Mouse (Mus musculus): ENCODE data around the gene A430005L14Rik. TPM values are rescaled to one million over a fixed set of nuclear protein-coding genes. Genes with fewer than 3 reads are reported as not detected.
A peak's percentile ranks its signal among the peaks of the same experiment; 100 is the strongest.

Gene A430005L14Rik
- polyA plus RNA-seq, 1 experiment from 2014 or later, result 64.8 TPM

GRCm38 (mm10) chr4:153945741-153946140 is 11.3 kb upstream of the A430005L14Rik start:
- no peaks in the 10 kb centered on the region for H3K4me1 ChIP-seq
- ATAC-seq (replicated peaks), result no peak
- H3K9me3 ChIP-seq, result no peaks in the 10 kb centered on the region
- no peak overlapping the region for H3K27ac ChIP-seq (replicated peaks)
- H3K9ac ChIP-seq (replicated peaks), result no peak overlapping the region
- H3K36me3 ChIP-seq, result no peaks in the 10 kb centered on the region
- no peak overlapping the region for H3K4me2 ChIP-seq (replicated peaks)
- H3K27me3 ChIP-seq, result peaks cover 15% of the 10 kb centered on the region; the same call in 1 of the 2 replicates
- 82% methylated on average over 6 of the region's 6 CpGs for WGBS
- H3K4me3 ChIP-seq, result no peak overlapping the region

DNA sequence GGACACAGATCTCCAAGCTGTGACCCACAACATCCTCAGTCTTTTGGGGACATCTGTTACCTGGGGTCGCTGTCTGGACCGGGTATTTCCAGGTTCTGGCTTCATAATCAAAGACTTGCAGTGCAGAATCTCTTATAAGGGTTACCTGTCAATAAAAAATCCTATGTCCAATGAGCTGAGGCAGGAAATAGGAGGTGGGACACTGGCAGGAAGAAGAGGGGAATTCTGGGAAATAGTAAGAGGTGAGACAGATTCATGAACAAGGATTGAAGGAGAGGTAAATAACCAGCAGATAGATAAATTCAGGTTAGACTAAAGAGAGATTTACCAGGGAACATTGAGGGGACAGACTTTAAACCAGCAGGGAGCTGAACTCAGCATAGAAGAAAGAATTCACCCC is 6.7 kb upstream of the A430005L14Rik start:
- Histone ChIP-seq H3K4me3 (no peak overlapping the region), H3K4me1 (no peaks in the 10 kb centered on the region), H3K4me2 (replicated peaks) (no peak overlapping the region), H3K9ac (replicated peaks) (no peak overlapping the region), H3K36me3 (no peaks in the 10 kb centered on the region), H3K27me3 (peaks cover 10% of the 10 kb centered on the region; the same call in 1 of the 2 replicates), H3K27ac (replicated peaks) (no peak overlapping the region), H3K9me3 (no peaks in the 10 kb centered on the region)
- no peak for ATAC-seq (replicated peaks)
- WGBS, result 72% methylated on average over 2 of the region's 2 CpGs

GRCm38 (mm10) chr4:153951150-153951549 is 5.9 kb upstream of the A430005L14Rik start:
- Histone ChIP-seq H3K4me1 (no peaks in the 10 kb centered on the region), H3K4me3 (no peak overlapping the region), H3K9me3 (no peaks in the 10 kb centered on the region), H3K27ac (replicated peaks) (peak overlapping the region; percentile 34; the same call in 1 of the 2 replicates), H3K27me3 (peaks cover 8% of the 10 kb centered on the region; the same call in 1 of the 2 replicates), H3K9ac (replicated peaks) (no peak overlapping the region), H3K4me2 (replicated peaks) (no peak overlapping the region), H3K36me3 (no peaks in the 10 kb centered on the region)
- 69% methylated on average over 3 of the region's 3 CpGs for WGBS
- no peak for ATAC-seq (replicated peaks)

DNA sequence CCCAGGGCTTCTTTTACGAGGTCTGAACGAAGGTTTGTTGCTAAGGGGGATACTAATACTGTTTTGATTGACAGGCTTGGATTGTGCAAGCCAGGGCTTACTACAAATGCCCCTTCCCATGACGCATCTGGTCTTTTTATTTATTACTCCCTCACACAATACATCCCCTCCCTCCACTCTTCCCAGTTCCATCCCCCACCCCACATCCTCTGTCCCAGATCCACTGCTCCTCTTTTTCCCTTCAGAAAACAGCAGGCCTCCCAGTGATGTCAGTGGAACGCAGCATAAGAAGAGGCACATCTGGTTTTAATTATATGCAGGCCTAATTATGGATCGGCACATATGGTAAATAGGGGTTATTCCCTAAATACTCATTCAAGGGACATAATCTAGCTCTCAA is 5.3 kb upstream of the A430005L14Rik start:
- Histone ChIP-seq H3K4me3 (no peak overlapping the region), H3K36me3 (no peaks in the 10 kb centered on the region), H3K27ac (replicated peaks) (peak overlapping the region; percentile 34), H3K27me3 (peaks cover 5% of the 10 kb centered on the region; the same call in 1 of the 2 replicates), H3K9ac (replicated peaks) (no peak overlapping the region), H3K9me3 (no peaks in the 10 kb centered on the region), H3K4me1 (no peaks in the 10 kb centered on the region; the same call in 1 of the 2 replicates), H3K4me2 (replicated peaks) (no peak overlapping the region)
- ATAC-seq (replicated peaks), result no peak
- WGBS, result 15% methylated on average over 5 of the region's 5 CpGs

- no peak overlapping the region for H3K4me2 ChIP-seq (replicated peaks)
- no peak for ATAC-seq (replicated peaks)
- H3K36me3 ChIP-seq, result peaks cover 10% of the 10 kb centered on the region
- H3K4me3 ChIP-seq, result no peak overlapping the region
- H3K27ac ChIP-seq (replicated peaks), result no peak overlapping the region
- peaks cover 15% of the 10 kb centered on the region for H3K4me1 ChIP-seq
- no peak overlapping the region for H3K9ac ChIP-seq (replicated peaks)
- no peaks in the 10 kb centered on the region for H3K27me3 ChIP-seq
- no peaks in the 10 kb centered on the region for H3K9me3 ChIP-seq
- 61% methylated on average over 8 of the region's 8 CpGs for WGBS
Observed at GRCm38 (mm10) chr4:153955651-153956050, 1.4 kb upstream of the A430005L14Rik start.

- Histone ChIP-seq H3K9me3 (no peaks in the 10 kb centered on the region), H3K4me1 (peaks cover 15% of the 10 kb centered on the region), H3K27me3 (no peaks in the 10 kb centered on the region), H3K4me3 (peak overlapping the region; percentile 71), H3K9ac (replicated peaks) (peak overlapping the region; percentile 74), H3K27ac (replicated peaks) (peak overlapping the region; percentile 89), H3K36me3 (peaks cover 30% of the 10 kb centered on the region), H3K4me2 (replicated peaks) (peak overlapping the region; percentile 82)
- ATAC-seq (replicated peaks), result peak; percentile 52
- under 1% methylated on average over 37 of the region's 37 CpGs for WGBS
Observed at GRCm38 (mm10) chr4:153957444-153958250, 610 bp downstream of the A430005L14Rik start.

GRCm38 (mm10) chr4:153962631-153963030 is 5.6 kb downstream of the A430005L14Rik start:
- H3K9ac ChIP-seq (replicated peaks), result no peak overlapping the region
- H3K27ac ChIP-seq (replicated peaks), result no peak overlapping the region
- ATAC-seq (replicated peaks), result no peak
- no peak overlapping the region for H3K4me2 ChIP-seq (replicated peaks)
- no peaks in the 10 kb centered on the region for H3K27me3 ChIP-seq
- peaks cover 41% of the 10 kb centered on the region for H3K36me3 ChIP-seq
- H3K9me3 ChIP-seq, result no peaks in the 10 kb centered on the region
- peaks cover 14% of the 10 kb centered on the region for H3K4me1 ChIP-seq
- WGBS, result 87% methylated on average over 7 of the region's 7 CpGs
- no peak overlapping the region for H3K4me3 ChIP-seq

DNA sequence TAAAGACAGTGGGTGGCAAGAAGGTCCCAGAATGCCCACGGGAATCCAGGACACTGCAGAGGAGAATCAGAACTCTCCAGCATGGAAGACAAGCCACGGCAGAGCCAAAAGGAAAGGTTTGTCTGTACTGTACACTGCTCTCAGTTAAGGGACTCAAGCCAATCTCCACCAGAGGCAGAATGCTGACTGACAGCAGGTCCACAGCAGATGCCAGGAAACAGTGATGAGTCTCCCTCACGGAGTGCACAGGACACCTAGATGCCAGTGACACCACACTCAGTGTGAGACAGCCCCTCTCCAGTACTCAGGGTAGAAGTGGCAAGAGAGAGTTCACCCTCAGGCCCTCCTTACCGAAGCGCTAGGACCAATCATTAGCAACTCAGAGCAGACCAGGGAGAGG is 9.6 kb downstream of the A430005L14Rik start:
- no peak for ATAC-seq (replicated peaks)

DNA sequence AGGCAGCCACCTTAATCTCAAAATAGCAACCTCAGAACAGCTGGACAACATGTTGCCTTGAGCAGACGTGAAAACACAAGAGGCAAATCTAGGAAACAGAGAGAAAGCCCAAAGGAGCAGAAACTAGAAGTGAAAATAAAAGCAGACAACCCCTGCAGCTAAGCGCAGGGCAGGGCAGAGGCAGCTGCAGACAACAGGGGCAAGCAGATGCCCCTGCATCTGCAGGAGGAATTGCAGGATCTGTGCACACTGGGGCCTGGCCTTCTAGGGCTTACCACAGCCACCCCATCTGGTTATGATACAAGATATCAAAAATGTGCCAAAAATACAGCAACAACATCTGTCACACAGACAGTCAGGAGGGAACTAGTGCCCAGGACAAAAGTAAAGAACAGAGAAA is 10.5 kb downstream of the A430005L14Rik start:
- Histone ChIP-seq H3K27ac (replicated peaks) (no peak overlapping the region), H3K9ac (replicated peaks) (no peak overlapping the region), H3K4me3 (no peak overlapping the region), H3K4me1 (no peaks in the 10 kb centered on the region), H3K27me3 (no peaks in the 10 kb centered on the region), H3K4me2 (replicated peaks) (no peak overlapping the region), H3K36me3 (peaks cover 31% of the 10 kb centered on the region), H3K9me3 (no peaks in the 10 kb centered on the region)
- 84% methylated on average over 2 of the region's 2 CpGs for WGBS
- no peak for ATAC-seq (replicated peaks)

More for the DNA sequence above, 9.6 kb downstream of the A430005L14Rik start:
- H3K9ac ChIP-seq (replicated peaks), result no peak overlapping the region
- H3K36me3 ChIP-seq, result peaks cover 40% of the 10 kb centered on the region
- H3K4me3 ChIP-seq, result no peak overlapping the region
- H3K27me3 ChIP-seq, result no peaks in the 10 kb centered on the region
- no peaks in the 10 kb centered on the region for H3K4me1 ChIP-seq
- H3K4me2 ChIP-seq (replicated peaks), result no peak overlapping the region
- 89% methylated on average over 5 of the region's 5 CpGs for WGBS
- H3K9me3 ChIP-seq, result no peaks in the 10 kb centered on the region
- H3K27ac ChIP-seq (replicated peaks), result no peak overlapping the region

- Histone ChIP-seq H3K27me3 (no peaks in the 10 kb centered on the region), H3K4me2 (replicated peaks) (no peak overlapping the region), H3K4me1 (0 out of 2 replicates have a peak, but pooled peaks cover 3% of the 10 kb centered on the region), H3K9ac (replicated peaks) (no peak overlapping the region), H3K27ac (replicated peaks) (no peak overlapping the region), H3K9me3 (no peaks in the 10 kb centered on the region), H3K36me3 (peaks cover 30% of the 10 kb centered on the region), H3K4me3 (no peak overlapping the region)
- ATAC-seq (replicated peaks), result no peak
- 77% methylated on average over 2 of the region's 2 CpGs for WGBS
Observed at GRCm38 (mm10) chr4:153968063-153968462, 11.0 kb downstream of the A430005L14Rik start.

DNA sequence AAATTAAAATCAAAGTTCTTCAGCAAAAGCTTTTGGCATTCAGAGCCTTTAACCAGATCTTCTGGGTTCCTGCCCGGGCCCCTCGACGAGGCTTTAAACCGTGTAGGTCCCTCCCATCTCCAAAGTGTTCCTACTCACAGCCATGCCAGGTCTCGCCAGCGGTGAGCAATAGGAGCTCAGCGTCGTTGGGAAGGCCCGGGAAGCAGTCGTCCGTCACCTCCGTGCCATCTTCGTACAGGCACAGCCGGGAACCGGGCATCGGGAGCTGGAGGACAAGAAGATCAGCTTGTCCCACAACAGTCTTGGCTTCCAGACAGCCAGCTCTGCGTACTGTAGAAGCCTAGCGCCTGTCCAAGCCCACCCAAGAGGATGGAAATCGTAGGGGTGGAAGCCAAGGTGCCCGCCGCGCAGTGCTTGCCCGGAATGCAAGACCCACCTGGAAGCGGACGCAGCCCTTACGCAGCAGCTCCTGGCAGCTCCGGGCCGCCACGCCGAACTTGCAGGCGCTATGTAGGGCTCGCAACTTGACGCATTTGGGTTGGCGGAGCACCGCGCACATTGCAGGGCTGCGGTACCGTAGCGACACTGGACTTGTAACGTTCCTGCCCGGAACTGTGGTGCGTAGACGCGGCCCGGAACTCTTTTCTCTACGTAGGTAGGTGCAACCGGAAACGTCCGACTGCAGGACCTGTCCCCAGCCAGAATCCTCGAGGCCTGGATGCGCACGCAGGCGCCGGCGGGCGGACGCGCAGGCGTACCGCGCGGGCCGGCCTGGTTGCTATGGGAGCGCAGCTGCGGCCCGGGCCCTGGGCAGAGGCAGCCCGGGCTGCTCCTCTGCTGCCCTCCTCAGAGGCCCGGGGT is 17.6 kb downstream of the A430005L14Rik start, which contains the start of the genes Dffb and Cep104:
Gene Dffb (minus strand): TSS at position 696 of the 861 bp plus-strand sequence.
Gene Cep104 (plus strand): TSS at position 764 of the 861 bp plus-strand sequence.
- ATAC-seq (replicated peaks), result peak; percentile 98
- peaks cover 39% of the 10 kb centered on the region for H3K4me1 ChIP-seq
- WGBS, result 1% methylated on average over 68 of the region's 68 CpGs

GRCm38 (mm10) chr4:153975292-153975662 is 18.2 kb downstream of the A430005L14Rik start:
- Histone ChIP-seq H3K4me3 (peak overlapping the region; percentile 100), H3K9me3 (no peaks in the 10 kb centered on the region), H3K4me2 (replicated peaks) (peak overlapping the region; percentile 96), H3K4me1 (peaks cover 39% of the 10 kb centered on the region), H3K27ac (replicated peaks) (peak overlapping the region; percentile 76), H3K36me3 (peaks cover 22% of the 10 kb centered on the region), H3K27me3 (no peaks in the 10 kb centered on the region), H3K9ac (replicated peaks) (peak overlapping the region; percentile 97)
- ATAC-seq (replicated peaks), result no peak
- under 1% methylated on average over 33 of the region's 33 CpGs for WGBS

More for the DNA sequence above, 17.6 kb downstream of the A430005L14Rik start, which contains the start of the genes Dffb and Cep104:
- Histone ChIP-seq H3K4me2 (replicated peaks) (peak within 1 kb of the TSS; percentile 96), H3K27me3 (no peaks in the 10 kb centered on the region), H3K4me3 (peak within 1 kb of the TSS; percentile 100), H3K9me3 (no peaks in the 10 kb centered on the region), H3K27ac (replicated peaks) (peak within 1 kb of the TSS; percentile 76), H3K36me3 (peaks cover 21% of the 10 kb centered on the region), H3K9ac (replicated peaks) (peak within 1 kb of the TSS; percentile 97)
